10 mouse cellular contexts compared by ENCODE assay signal in genomic region chr4:137864031-137864430, GRCm38 (mm10). TPM values are rescaled to one million over a fixed set of nuclear protein-coding genes. Genes with fewer than 3 reads are reported as not detected.
A peak's percentile ranks its signal among the peaks of the same experiment; 100 is the strongest.
DNase-seq lines count a peak whose midpoint lies in the region; ATAC-seq lines count a peak whose summit lies in the region.
"Had no signal": no experiment of that assay in that cellular context is flagged by ENCODE, and none has a peak within 500 bp of the region (broad histone marks: within the 10 kb centered on the region; RNA-seq: fewer than 3 reads in every experiment).

No protein-coding gene starts in this region.

- H3K4me1 ChIP-seq in heart, embryonic 16.5 days (ENCODE audit: control insufficient read depth, insufficient read depth, low read length) = peaks cover 26% of the 10 kb centered on the region
- peaks cover 67% of the 10 kb centered on the region for H3K4me1 ChIP-seq in midbrain, embryonic 13.5 days (replicated peaks)
- peaks cover 44% of the 10 kb centered on the region for H3K4me1 ChIP-seq in midbrain, embryonic 16.5 days (ENCODE audit: control insufficient read depth, insufficient read depth, low read length)
- peaks cover 53% of the 10 kb centered on the region for H3K4me1 ChIP-seq in liver, embryonic 11.5 days (replicated peaks; ENCODE audit: control insufficient read depth, insufficient read depth, low read length)
- peaks cover 61% of the 10 kb centered on the region for H3K4me1 ChIP-seq in stomach, embryonic 15.5 days

- peak overlapping the region; percentile 51 for H3K4me2 ChIP-seq in heart, embryonic 16.5 days (ENCODE audit: low read depth, low read length)
- 0 out of 2 replicates have a peak overlapping the region, but pooled peaks have one; percentile 39 for H3K4me2 ChIP-seq in midbrain, embryonic 13.5 days (replicated peaks)
- H3K4me2 ChIP-seq in midbrain, embryonic 16.5 days (ENCODE audit: low read length) = no peak overlapping the region; the same call in 1 of the 2 replicates
- H3K4me2 ChIP-seq in liver, embryonic 11.5 days = peak overlapping the region; percentile 90
- H3K4me2 ChIP-seq in stomach, embryonic 15.5 days = peak overlapping the region; percentile 93; the same call in 1 of the 2 replicates

- H3K9ac ChIP-seq in heart, embryonic 16.5 days (ENCODE audit: low read length) = no peak overlapping the region
- H3K9ac ChIP-seq in midbrain, embryonic 13.5 days (replicated peaks) = no peak overlapping the region
- H3K9ac ChIP-seq in midbrain, embryonic 16.5 days (ENCODE audit: low read depth, low read length) = no peak overlapping the region
- no peak overlapping the region for H3K9ac ChIP-seq in liver, embryonic 11.5 days (ENCODE audit: low read depth, low read length)
- no peak overlapping the region for H3K9ac ChIP-seq in stomach, embryonic 15.5 days
- H3K9ac ChIP-seq: kidney, embryonic 15.5 days had no signal

- intact Hi-C loops in left cerebral cortex, postnatal 4 days (cut with DNase I) = no loop called here

- ATAC-seq in heart, embryonic 16.5 days (replicated peaks; ENCODE audit: extremely low read depth, insufficient read depth, low FRiP score) = no peak
- no peak for ATAC-seq in midbrain, embryonic 13.5 days
- no peak for ATAC-seq in midbrain, embryonic 16.5 days
- no peak for ATAC-seq in liver, embryonic 11.5 days (replicated peaks; ENCODE audit: low FRiP score)
- ATAC-seq in stomach, embryonic 15.5 days (ENCODE audit: insufficient read depth, low FRiP score, low read depth) = no peak

- WGBS in heart, embryonic 16.5 days = 85% methylated on average over 4 of the region's 4 CpGs
- 96% methylated on average over 4 of the region's 4 CpGs for WGBS in midbrain, embryonic 13.5 days
- WGBS in midbrain, embryonic 16.5 days = 94% methylated on average over 4 of the region's 4 CpGs
- 72% methylated on average over 4 of the region's 4 CpGs for WGBS in liver, embryonic 11.5 days
- WGBS in stomach, embryonic 15.5 days = 91% methylated on average over 4 of the region's 4 CpGs

- H3K4me3 ChIP-seq in heart, embryonic 16.5 days (ENCODE audit: low read length) = peak overlapping the region; percentile 87; the same call in 1 of the 2 replicates
- no peak overlapping the region for H3K4me3 ChIP-seq in midbrain, embryonic 13.5 days (replicated peaks)
- no peak overlapping the region for H3K4me3 ChIP-seq in midbrain, embryonic 16.5 days (ENCODE audit: low read depth, low read length)
- H3K4me3 ChIP-seq in liver, embryonic 11.5 days (ENCODE audit: low read depth, low read length) = no peak overlapping the region
- H3K4me3 ChIP-seq in stomach, embryonic 15.5 days (replicated peaks) = 0 out of 2 replicates have a peak overlapping the region, but pooled peaks have one; percentile 86
- H3K4me3 ChIP-seq: kidney, embryonic 15.5 days had no signal

- no peaks in the 10 kb centered on the region for H3K9me3 ChIP-seq in heart, embryonic 16.5 days (replicated peaks; ENCODE audit: control insufficient read depth, low read length)
- H3K9me3 ChIP-seq in midbrain, embryonic 13.5 days = no peaks in the 10 kb centered on the region
- no peaks in the 10 kb centered on the region for H3K9me3 ChIP-seq in midbrain, embryonic 16.5 days (replicated peaks; ENCODE audit: control insufficient read depth, low read length, poor library complexity, severe bottlenecking)
- H3K9me3 ChIP-seq in liver, embryonic 11.5 days (ENCODE audit: control insufficient read depth, low read length) = no peaks in the 10 kb centered on the region
- H3K9me3 ChIP-seq in stomach, embryonic 15.5 days = no peaks in the 10 kb centered on the region
- H3K9me3 ChIP-seq: kidney, embryonic 15.5 days had no signal

- DNase-seq in heart, adult 9 months (ENCODE audit: low spot score in 2 of 2) = no peak
- DNase-seq in liver, embryonic 11.5 days (ENCODE audit: low spot score) = no peak
- no peak for DNase-seq in embryo, embryonic 9.5 days (ENCODE audit: extremely low spot score)
- no peak for DNase-seq in left cerebral cortex, postnatal 4 days
- DNase-seq: adrenal gland, adult 8-10 months had no signal

- no peaks in the 10 kb centered on the region for H3K27me3 ChIP-seq in heart, embryonic 16.5 days (ENCODE audit: control insufficient read depth, insufficient read depth, low read length)
- H3K27me3 ChIP-seq in midbrain, embryonic 13.5 days = peaks cover 3% of the 10 kb centered on the region; the same call in 1 of the 2 replicates
- no peaks in the 10 kb centered on the region for H3K27me3 ChIP-seq in midbrain, embryonic 16.5 days (ENCODE audit: control insufficient read depth, insufficient read depth, low read depth, low read length)
- H3K27me3 ChIP-seq in liver, embryonic 11.5 days (replicated peaks; ENCODE audit: control insufficient read depth, insufficient read depth, low read length) = peaks cover 34% of the 10 kb centered on the region
- no peaks in the 10 kb centered on the region for H3K27me3 ChIP-seq in stomach, embryonic 15.5 days (replicated peaks)
- H3K27me3 ChIP-seq: kidney, embryonic 15.5 days had no signal

- no peak overlapping the region for H3K27ac ChIP-seq in heart, embryonic 16.5 days (ENCODE audit: low read length)
- H3K27ac ChIP-seq in midbrain, embryonic 13.5 days = no peak overlapping the region
- no peak overlapping the region for H3K27ac ChIP-seq in midbrain, embryonic 16.5 days (ENCODE audit: low read length)
- H3K27ac ChIP-seq in liver, embryonic 11.5 days (ENCODE audit: low read depth, low read length) = no peak overlapping the region
- H3K27ac ChIP-seq in stomach, embryonic 15.5 days = no peak overlapping the region

- H3K36me3 ChIP-seq in heart, embryonic 16.5 days (ENCODE audit: control insufficient read depth, insufficient read depth) = no peaks in the 10 kb centered on the region
- H3K36me3 ChIP-seq in midbrain, embryonic 13.5 days = no peaks in the 10 kb centered on the region
- H3K36me3 ChIP-seq in midbrain, embryonic 16.5 days (ENCODE audit: control insufficient read depth, insufficient read depth, low read length) = no peaks in the 10 kb centered on the region
- H3K36me3 ChIP-seq in liver, embryonic 11.5 days (ENCODE audit: control insufficient read depth, insufficient read depth, low read length) = no peaks in the 10 kb centered on the region
- no peaks in the 10 kb centered on the region for H3K36me3 ChIP-seq in stomach, embryonic 15.5 days
- H3K36me3 ChIP-seq: kidney, embryonic 15.5 days had no signal

RNA-seq across cellular contexts. Expression of gene Ece1, which starts 2.0 kb away (rescaled TPM):
- 57.2 and 69.2 TPM in 2 replicates for polyA plus RNA-seq in heart, embryonic 16.5 days (2015; fragmentation: Nextera tagmentation; extraction: Ambion mirVana)
- polyA plus RNA-seq in midbrain, embryonic 13.5 days (2015; fragmentation: Nextera tagmentation; extraction: Ambion mirVana) = 12.7 and 19.4 TPM in 2 replicates
- 20.8 and 21.3 TPM in 2 replicates for polyA plus RNA-seq in midbrain, embryonic 16.5 days (2015; fragmentation: Nextera tagmentation; extraction: Ambion mirVana)
- 51.9 and 61.4 TPM in 2 replicates for polyA plus RNA-seq in liver, embryonic 11.5 days (2014; fragmentation: Nextera tagmentation; extraction: Ambion mirVana)
- 52.0 and 53.5 TPM in 2 replicates for polyA plus RNA-seq in stomach, embryonic 15.5 days (2015; fragmentation: Nextera tagmentation; extraction: Ambion mirVana)
- 10 to 100 TPM; 47.3 to 49.5 TPM for total RNA-seq in left cerebral cortex, postnatal 4 days (2021)

Comparison
In these comparisons a context has a peak if more than half of its experiments do, and no peak if none do; other contexts are left out.
1. H3K4me3 ChIP-seq: peak in heart, embryonic 16.5 days (single experiment) and stomach, embryonic 15.5 days (single experiment); none in midbrain, embryonic 13.5 days (single experiment), midbrain, embryonic 16.5 days (single experiment) and liver, embryonic 11.5 days (single experiment).